Mouse (Mus musculus) adrenal gland, postnatal 25 days (tissue): ENCODE measurements at regions not wholly inside any gene's neighbourhood (a gene's known extent, or its start where the extent isn't known, plus 50 kb on each side); places are given as distances from the start of the nearest gene placed in this dataset.

Experiments
- DNase-seq: peaks from one replicate; pipeline ENCODE4 v3.0.0; 2021; ENCODE audit warnings: mixed read lengths

GRCm38 (mm10) chr12:32642493-32642892, 176.9 kb upstream of the Nampt start:
- no peak for DNase-seq

- DNase-seq = no peak
Observed at GRCm38 (mm10) chr12:32653096-32653495, 166.2 kb upstream of the Nampt start.

DNA sequence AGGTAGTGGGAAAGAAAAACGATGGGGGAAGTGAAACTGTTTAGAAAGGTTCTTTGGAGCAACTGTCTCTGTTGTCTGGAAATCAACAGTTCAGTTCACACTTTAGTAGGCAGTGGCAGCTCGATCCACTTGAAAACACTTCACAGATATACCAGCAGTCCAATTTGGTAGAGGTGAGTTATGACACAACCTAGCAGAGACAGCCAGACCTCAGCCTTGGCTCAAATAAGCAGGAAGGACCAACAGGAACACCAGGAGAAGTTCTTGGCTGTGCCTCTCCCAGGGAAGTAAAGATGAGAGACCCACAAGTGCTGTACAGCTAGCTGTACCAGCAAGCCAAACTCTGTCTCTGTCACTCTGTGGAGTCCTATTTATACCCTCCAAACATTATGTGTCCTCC, 163.2 kb upstream of the Nampt start:
- DNase-seq = no peak

- peak; percentile 38 for DNase-seq
Observed at GRCm38 (mm10) chr12:32661782-32662413, 157.4 kb upstream of the Nampt start.

DNA sequence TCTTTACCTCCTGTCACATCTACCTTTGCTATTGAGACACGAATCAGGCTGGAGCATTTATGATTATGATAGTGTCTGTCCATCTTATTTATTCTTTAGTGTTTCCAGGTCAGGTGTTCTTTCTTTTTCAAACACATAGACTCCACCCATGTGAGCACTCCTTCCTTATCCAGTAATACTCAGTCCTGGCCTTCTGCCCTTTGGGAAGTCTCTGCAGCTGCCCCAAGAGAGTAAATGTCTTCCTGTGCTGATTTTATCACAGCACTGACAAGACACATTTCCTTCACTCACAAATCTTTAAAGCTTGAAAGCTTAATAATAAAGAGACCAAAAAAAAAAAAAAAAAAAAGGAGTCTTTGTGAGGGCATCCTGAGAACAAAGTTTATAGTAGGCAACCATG, 153.3 kb upstream of the Nampt start:
- no peak for DNase-seq

DNA sequence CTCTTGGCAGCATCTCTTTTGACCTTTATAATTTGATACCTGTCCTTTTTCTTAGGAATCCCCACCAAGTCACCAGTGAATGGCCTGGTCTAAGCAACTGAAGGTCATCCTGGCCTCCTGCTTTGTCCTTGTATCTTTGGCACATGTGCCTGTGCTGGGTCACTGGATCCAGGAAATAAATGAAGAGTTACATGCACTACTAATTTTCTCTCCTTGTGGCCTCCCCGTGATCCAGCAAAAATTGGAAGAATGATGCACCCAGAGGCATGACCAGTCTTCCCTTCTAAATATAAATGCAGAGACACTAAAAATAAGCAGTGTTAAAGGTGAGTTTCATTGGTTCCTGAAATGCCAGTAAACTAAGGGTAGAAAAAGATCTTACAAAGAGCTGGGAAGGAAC, 141.4 kb upstream of the Nampt start:
- DNase-seq = no peak

- no peak for DNase-seq
Observed at GRCm38 (mm10) chr12:32678756-32679155, 140.6 kb upstream of the Nampt start.

- no peak for DNase-seq
Observed at GRCm38 (mm10) chr12:32681910-32682309, 137.4 kb upstream of the Nampt start.

DNA sequence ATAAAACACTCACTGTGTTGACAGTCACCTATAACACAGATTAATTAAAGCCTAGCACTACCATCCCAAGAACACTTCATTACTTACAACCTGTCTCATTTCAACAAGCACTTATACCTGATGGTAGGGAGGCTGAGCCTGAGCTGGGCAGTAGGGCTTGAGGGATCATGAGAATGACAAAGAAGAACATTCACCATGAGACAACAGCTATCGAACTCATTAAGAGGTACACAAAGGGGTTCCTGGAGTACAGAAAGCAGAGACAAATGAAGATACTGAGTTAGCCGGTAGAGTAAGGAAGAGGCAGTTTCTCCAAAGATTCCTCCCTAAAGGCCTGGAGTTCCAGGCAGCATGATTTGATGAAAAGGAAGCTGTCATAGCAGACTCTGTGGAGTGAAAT, 136.0 kb upstream of the Nampt start:
- DNase-seq = no peak

GRCm38 (mm10) chr12:32685788-32686385, 133.5 kb upstream of the Nampt start:
- no peak for DNase-seq

GRCm38 (mm10) chr12:32689361-32689760, 130.0 kb upstream of the Nampt start:
- peak; percentile 59 for DNase-seq

DNA sequence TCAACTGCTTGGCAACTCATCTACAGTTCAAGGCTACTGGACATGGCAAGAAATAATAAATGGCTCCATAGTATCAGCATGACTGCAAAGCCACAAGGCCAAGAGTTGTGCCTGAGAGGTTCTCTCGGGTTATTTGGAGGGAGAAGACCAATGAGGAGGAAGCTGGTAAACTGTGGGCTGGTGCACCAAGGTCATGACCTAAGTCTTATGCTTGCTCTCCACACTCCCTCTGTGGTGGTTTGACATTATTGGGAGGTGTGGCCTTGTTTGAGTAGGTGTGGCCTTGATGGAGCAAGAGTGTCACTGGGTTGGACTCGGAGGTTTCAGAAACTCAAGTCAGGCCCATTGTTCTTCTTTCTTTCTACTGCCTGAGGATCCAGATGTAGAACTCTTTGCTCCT, 129.2 kb upstream of the Nampt start:
- DNase-seq = peak; percentile 9

DNA sequence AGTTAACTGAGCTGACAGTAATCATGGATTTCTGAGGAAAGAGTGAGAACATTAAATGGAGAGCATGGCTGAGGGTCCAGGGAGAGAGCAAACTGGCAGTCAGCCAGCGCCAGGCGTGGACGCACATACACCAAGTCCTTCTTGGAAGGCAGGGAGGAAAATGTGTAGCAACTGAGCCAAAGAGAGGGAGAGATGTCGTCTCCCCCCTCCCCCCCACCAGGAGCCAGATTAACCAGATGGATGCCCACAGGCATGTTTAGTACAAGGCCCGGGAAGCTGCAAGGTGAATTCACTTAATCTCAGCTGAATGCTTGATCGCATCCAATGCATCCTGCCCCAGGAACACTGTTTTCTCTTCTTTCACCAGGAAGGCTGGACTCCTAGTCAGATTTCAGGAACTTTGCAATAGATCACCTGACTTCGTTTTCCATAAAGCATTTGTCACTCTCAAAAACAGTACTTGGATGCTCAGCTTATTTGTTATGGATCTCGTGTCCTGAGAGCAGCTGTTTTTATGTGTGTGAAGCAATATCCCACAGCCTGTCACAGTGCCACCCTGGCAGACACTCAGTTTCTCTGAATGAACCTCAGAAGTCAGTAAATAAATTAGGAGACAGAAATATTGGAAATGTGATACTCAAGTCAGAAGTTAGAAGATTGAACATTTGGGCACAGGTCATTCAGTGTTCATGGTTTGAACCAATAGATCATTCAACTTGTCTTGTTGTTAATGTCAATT, 127.1 kb upstream of the Nampt start:
- peak; percentile 23 for DNase-seq

DNA sequence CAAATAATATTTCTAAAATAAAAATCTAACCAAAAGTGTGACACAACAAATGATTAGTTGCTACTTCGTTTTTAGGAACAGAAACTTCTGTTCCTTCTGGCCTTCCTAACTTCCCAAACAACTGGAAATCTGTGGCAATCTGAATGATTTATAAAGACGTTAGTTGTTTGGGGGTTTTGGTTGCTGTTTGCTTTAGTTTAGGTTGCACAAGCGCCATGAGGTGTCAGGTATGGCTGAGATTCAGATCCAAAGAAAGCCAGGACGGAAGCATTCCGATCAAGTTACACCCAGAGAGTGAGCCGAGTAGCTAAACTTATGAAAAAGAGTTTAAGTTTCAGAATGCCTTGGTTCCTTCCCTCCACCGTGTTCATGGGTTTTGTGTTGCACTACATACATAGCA, 126.4 kb upstream of the Nampt start:
- DNase-seq = no peak

GRCm38 (mm10) chr12:32693678-32694077, 125.7 kb upstream of the Nampt start:
- DNase-seq = no peak

GRCm38 (mm10) chr12:32696832-32697231, 122.5 kb upstream of the Nampt start:
- no peak for DNase-seq

- DNase-seq = no peak
Observed at GRCm38 (mm10) chr12:32709188-32709587, 110.2 kb upstream of the Nampt start.

- peak; percentile 86 for DNase-seq
Observed at GRCm38 (mm10) chr12:32717129-32717921, 102.0 kb upstream of the Nampt start.

- DNase-seq = no peak
Observed at GRCm38 (mm10) chr12:32719203-32719602, 100.1 kb upstream of the Nampt start.

GRCm38 (mm10) chr12:32724451-32725188, 94.7 kb upstream of the Nampt start:
- peak; percentile 52 for DNase-seq

DNA sequence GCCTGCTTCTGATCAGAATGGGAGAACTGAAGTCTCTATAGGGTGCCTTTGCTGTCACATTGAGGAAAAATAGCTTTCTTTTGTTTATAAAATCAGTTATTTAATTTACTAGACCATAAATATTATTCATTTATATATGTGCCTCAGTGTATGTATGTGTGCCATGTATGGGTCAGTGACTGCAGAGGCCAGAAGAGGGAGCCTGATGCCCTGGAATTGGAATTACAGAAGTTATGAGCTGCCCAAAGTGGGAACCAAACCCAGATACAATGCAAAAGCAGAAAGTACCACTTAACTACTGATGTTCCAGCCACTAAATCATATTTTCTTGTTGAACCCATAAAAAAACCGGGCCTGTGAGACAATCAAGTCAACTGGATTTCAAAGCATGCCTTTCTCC, 91.8 kb upstream of the Nampt start:
- DNase-seq = no peak

- DNase-seq = no peak
Observed at GRCm38 (mm10) chr12:32728425-32728824, 90.9 kb upstream of the Nampt start.
